Mouse (Mus musculus): ENCODE results near the gene Fh1. TPM values are rescaled to one million over a fixed set of nuclear protein-coding genes. Genes with fewer than 3 reads are reported as not detected.

Gene Fh1
- polyA plus RNA-seq (2014; fragmentation: Nextera tagmentation; extraction: Ambion mirVana), result 139 and 147 TPM in 2 replicates

DNA sequence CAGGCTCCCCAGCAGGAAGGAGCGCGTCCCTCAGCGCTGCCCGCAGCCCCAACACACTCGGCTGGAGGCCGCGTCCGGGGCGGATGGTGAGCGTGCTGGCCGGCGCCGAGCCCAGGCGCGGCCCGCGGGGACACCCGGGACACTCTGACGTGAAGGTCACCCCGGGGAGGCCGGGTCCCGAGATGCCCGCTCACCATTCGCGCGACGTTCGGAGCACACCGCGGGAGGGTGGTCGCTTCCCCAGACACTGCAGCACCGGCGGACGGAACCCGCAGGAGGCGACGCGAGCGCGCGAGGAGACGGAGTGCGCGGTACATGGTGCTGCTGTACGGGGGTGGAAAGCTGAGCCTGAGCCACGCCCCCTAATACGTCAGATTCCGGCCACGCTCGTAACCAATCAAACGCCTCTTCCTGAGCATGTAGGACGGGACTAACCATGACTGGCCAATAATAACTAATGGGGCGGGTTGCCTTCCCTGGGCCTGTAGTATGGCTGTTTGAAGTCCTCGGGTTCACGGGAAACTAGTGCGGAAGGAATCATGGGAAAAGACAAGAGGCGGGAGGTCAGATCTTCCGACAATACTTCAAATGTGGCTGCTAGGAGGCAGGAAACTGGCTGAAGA lies at the start of gene Fh1:
Gene Fh1, minus strand, starts transcription at position 379 of the 623 bp plus-strand sequence.
- peak; percentile 100 for ATAC-seq (ENCODE audit: insufficient number of reproducible peaks, insufficient read depth, low FRiP score, low read depth)
- H3K27me3 ChIP-seq (ENCODE audit: control insufficient read depth, insufficient read depth, low read length), result no peaks in the 10 kb centered on the region
- H3K4me2 ChIP-seq (replicated peaks; ENCODE audit: low read depth, low read length), result peak within 1 kb of the TSS; percentile 85
- under 1% methylated on average over 58 of the region's 58 CpGs for WGBS
- H3K36me3 ChIP-seq (ENCODE audit: control insufficient read depth, insufficient read depth, low read length), result no peaks in the 10 kb centered on the region; the same call in 1 of the 2 replicates
- no peaks in the 10 kb centered on the region for H3K9me3 ChIP-seq (ENCODE audit: control insufficient read depth, low read depth, low read length)
- H3K4me1 ChIP-seq (ENCODE audit: control insufficient read depth, insufficient read depth, low read length), result peaks cover 8% of the 10 kb centered on the region; the same call in 1 of the 2 replicates
- H3K4me3 ChIP-seq (ENCODE audit: low read depth, low read length), result peak within 1 kb of the TSS; percentile 94
- H3K9ac ChIP-seq (replicated peaks; ENCODE audit: low read depth, low read length), result peak within 1 kb of the TSS; percentile 87
- peak within 1 kb of the TSS; percentile 79 for H3K27ac ChIP-seq (ENCODE audit: low read length)

DNA sequence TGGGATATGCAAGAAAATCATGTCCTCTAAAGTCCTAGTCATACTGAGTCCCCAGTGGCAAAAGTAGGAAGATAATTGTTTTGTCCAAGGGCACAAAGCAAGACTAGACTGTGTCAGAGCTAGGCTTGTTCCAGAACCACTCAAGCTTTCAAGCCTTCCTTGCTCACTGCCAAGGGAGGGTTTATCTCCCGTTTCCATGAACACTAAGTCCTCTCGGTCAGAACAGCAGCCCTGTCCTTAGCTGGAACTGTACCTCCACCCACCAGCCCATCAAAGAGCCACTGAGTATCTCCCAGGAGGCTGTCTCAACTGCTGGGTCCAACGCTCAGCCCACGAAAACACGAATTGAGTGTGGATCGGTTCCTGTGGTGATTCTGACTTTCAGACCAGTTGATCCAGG lies 49.7 kb upstream of the Fh1 start:
- Histone ChIP-seq H3K27ac (ENCODE audit: low read length) (no peak overlapping the region), H3K4me3 (ENCODE audit: low read depth, low read length) (no peak overlapping the region), H3K4me2 (replicated peaks; ENCODE audit: low read depth, low read length) (no peak overlapping the region), H3K36me3 (ENCODE audit: control insufficient read depth, insufficient read depth, low read length) (no peaks in the 10 kb centered on the region), H3K4me1 (ENCODE audit: control insufficient read depth, insufficient read depth, low read length) (no peaks in the 10 kb centered on the region), H3K9me3 (ENCODE audit: control insufficient read depth, low read depth, low read length) (no peaks in the 10 kb centered on the region), H3K9ac (replicated peaks; ENCODE audit: low read depth, low read length) (no peak overlapping the region), H3K27me3 (ENCODE audit: control insufficient read depth, insufficient read depth, low read length) (no peaks in the 10 kb centered on the region)
- no peak for ATAC-seq (ENCODE audit: insufficient number of reproducible peaks, insufficient read depth, low FRiP score, low read depth)
- 81% methylated on average over 6 of the region's 6 CpGs for WGBS

DNA sequence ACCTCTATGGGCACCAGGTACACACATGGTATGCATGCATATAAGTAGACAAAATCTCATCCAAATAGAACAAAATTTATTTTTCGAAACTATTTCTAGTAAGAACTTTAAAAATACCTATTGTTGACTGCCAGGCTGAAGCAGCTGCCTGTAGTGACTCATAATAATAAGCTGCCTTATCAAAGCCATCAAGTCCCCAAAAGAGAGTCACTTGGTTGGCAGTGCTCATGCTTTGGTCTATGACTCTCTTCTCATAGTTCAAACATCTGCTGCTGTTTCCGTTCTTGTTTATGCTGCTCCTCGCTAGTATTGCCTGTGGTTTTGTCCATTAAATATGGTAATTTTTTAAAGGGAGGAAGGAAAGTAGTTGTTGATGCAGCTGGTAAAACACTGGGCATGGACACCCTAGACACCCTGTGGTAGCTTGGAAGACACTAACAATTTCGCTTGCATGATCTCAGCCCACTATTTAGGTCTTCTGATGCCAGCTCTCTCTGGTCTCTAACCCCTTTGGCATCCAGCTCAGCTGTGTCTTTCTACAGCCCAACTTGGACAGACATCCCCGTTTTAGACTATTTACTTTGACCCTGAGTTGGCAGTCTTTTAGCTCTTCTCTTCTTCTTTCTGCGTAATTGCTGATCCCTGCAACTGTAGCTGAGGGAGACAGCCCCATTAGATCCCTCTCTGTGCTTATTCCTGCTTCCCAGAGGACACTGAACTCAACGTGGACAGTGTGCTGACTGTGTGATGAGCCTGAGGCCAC lies 48.3 kb upstream of the Fh1 start:
- H3K36me3 ChIP-seq (ENCODE audit: control insufficient read depth, insufficient read depth, low read length), result no peaks in the 10 kb centered on the region
- 73% methylated on average over 7 of the region's 7 CpGs for WGBS

DNA sequence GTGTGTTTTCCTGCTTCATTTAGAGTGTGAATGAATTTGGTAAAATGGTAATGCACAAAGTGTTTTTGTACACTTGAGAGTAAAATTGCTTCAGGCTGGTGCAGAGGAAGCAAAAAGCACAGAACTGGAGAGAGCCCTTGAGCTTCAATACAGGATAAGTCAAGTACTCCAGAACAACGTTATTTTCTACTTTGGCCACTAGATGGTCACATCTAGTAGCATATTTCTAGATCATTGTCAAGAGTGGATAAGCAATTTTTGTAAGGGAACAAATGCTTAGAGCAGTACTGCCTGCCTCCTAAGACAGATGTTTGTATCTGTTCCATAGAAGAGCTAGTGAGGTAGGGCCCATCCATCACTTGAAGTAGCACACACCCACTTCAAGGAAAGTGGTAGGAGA lies 46.2 kb upstream of the Fh1 start:
- no peak for ATAC-seq (ENCODE audit: insufficient number of reproducible peaks, insufficient read depth, low FRiP score, low read depth)
- no peaks in the 10 kb centered on the region for H3K4me1 ChIP-seq (ENCODE audit: control insufficient read depth, insufficient read depth, low read length)
- no peak overlapping the region for H3K4me2 ChIP-seq (replicated peaks; ENCODE audit: low read depth, low read length)
- no peaks in the 10 kb centered on the region for H3K36me3 ChIP-seq (ENCODE audit: control insufficient read depth, insufficient read depth, low read length)
- H3K27me3 ChIP-seq (ENCODE audit: control insufficient read depth, insufficient read depth, low read length), result no peaks in the 10 kb centered on the region
- 21% methylated on average over 1 of the region's 1 CpGs for WGBS
- H3K27ac ChIP-seq (ENCODE audit: low read length), result no peak overlapping the region
- H3K4me3 ChIP-seq (ENCODE audit: low read depth, low read length), result no peak overlapping the region
- H3K9me3 ChIP-seq (ENCODE audit: control insufficient read depth, low read depth, low read length), result no peaks in the 10 kb centered on the region
- no peak overlapping the region for H3K9ac ChIP-seq (replicated peaks; ENCODE audit: low read depth, low read length)

More for the DNA sequence above, 48.3 kb upstream of the Fh1 start:
- Histone ChIP-seq H3K27ac (ENCODE audit: low read length) (no peak overlapping the region), H3K4me1 (ENCODE audit: control insufficient read depth, insufficient read depth, low read length) (no peaks in the 10 kb centered on the region), H3K4me2 (replicated peaks; ENCODE audit: low read depth, low read length) (no peak overlapping the region), H3K9ac (replicated peaks; ENCODE audit: low read depth, low read length) (no peak overlapping the region), H3K9me3 (ENCODE audit: control insufficient read depth, low read depth, low read length) (no peaks in the 10 kb centered on the region), H3K27me3 (ENCODE audit: control insufficient read depth, insufficient read depth, low read length) (no peaks in the 10 kb centered on the region), H3K4me3 (ENCODE audit: low read depth, low read length) (no peak overlapping the region)
- ATAC-seq (ENCODE audit: insufficient number of reproducible peaks, insufficient read depth, low FRiP score, low read depth), result no peak

DNA sequence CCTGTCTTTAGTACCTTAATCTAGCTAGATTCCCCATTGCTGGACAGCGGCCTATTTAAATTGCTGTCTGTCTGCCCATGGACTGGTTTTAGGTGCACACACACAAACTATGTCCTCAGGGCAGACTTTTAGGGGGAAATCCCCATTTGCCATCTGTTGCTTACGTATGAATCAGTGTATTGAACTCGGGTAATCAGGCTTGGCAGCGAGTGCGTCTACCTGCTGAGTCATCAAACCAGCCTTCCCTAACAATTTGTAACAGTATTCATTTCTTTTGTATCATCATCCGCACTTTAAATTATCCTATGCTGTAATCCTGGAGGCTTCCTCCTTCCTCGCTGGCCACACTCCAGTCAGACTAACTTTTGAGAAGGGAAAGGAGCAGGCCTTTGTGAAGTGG lies 44.6 kb upstream of the Fh1 start:
- Histone ChIP-seq H3K4me1 (ENCODE audit: control insufficient read depth, insufficient read depth, low read length) (no peaks in the 10 kb centered on the region), H3K9ac (replicated peaks; ENCODE audit: low read depth, low read length) (no peak overlapping the region), H3K27me3 (ENCODE audit: control insufficient read depth, insufficient read depth, low read length) (no peaks in the 10 kb centered on the region), H3K4me2 (replicated peaks; ENCODE audit: low read depth, low read length) (no peak overlapping the region), H3K36me3 (ENCODE audit: control insufficient read depth, insufficient read depth, low read length) (no peaks in the 10 kb centered on the region), H3K27ac (ENCODE audit: low read length) (no peak overlapping the region), H3K9me3 (ENCODE audit: control insufficient read depth, low read depth, low read length) (no peaks in the 10 kb centered on the region), H3K4me3 (ENCODE audit: low read depth, low read length) (no peak overlapping the region)
- no peak for ATAC-seq (ENCODE audit: insufficient number of reproducible peaks, insufficient read depth, low FRiP score, low read depth)
- WGBS, result 77% methylated on average over 7 of the region's 7 CpGs

DNA sequence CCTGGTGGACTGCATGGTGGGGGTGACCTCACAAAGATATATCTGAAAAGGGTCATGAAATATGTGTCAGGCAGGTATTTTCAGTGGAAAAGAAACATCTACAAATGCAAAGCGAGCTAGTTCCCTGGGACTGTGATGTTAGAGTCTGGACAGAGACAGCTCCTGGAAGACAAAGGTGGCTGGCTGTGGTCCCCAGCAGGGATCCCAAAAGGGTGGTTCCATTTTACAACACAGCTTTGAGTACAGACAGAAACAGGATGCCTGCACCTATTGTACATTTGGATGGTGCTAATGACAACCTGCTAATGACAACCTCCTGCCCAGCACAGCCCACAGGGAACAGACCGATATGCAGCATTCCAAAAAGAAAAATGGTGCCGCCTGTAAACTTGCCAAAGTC lies 44.0 kb upstream of the Fh1 start:
- Histone ChIP-seq H3K4me2 (replicated peaks; ENCODE audit: low read depth, low read length) (no peak overlapping the region), H3K27ac (ENCODE audit: low read length) (no peak overlapping the region), H3K36me3 (ENCODE audit: control insufficient read depth, insufficient read depth, low read length) (no peaks in the 10 kb centered on the region), H3K27me3 (ENCODE audit: control insufficient read depth, insufficient read depth, low read length) (no peaks in the 10 kb centered on the region), H3K9me3 (ENCODE audit: control insufficient read depth, low read depth, low read length) (no peaks in the 10 kb centered on the region), H3K9ac (replicated peaks; ENCODE audit: low read depth, low read length) (no peak overlapping the region), H3K4me3 (ENCODE audit: low read depth, low read length) (no peak overlapping the region), H3K4me1 (ENCODE audit: control insufficient read depth, insufficient read depth, low read length) (no peaks in the 10 kb centered on the region)
- no peak for ATAC-seq (ENCODE audit: insufficient number of reproducible peaks, insufficient read depth, low FRiP score, low read depth)
- WGBS, result 86% methylated on average over 3 of the region's 3 CpGs

DNA sequence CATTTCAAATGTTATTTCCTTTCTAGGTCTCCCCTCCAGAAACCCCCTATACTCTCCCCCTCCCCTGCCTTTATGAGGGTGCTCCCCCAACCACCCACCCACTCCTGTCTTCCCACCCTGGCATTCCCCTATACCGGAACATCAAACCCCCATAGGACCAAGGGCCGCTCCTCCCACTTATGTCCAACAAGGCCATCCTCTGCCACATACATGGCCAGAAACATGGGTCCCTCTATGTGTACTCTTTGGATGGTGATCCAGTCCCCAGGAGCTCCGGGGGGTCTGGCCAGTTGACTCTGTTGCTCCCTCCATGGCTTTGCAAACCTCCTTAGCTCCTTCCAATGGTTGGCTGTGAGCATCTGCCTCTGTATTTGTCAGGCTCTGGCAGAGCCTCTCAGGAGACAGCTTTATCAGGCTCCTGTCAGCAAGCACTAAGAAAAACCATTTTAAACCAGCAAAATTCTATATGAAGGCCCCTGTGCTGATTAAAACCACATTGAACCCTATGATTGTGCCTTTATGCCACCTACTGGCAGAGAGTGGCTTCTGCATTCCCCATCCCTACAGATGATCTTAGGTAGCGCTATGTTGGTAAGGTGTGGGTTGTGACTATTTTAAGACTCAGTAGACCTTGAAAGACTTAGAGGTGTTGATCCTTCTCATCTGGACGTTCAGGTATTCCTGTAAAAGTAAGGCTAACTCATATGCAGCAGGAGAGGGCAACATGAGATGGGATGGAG lies 43.4 kb upstream of the Fh1 start:
- 76% methylated on average over 5 of the region's 5 CpGs for WGBS
- Histone ChIP-seq H3K27ac (ENCODE audit: low read length) (no peak overlapping the region), H3K36me3 (ENCODE audit: control insufficient read depth, insufficient read depth, low read length) (no peaks in the 10 kb centered on the region), H3K4me1 (ENCODE audit: control insufficient read depth, insufficient read depth, low read length) (no peaks in the 10 kb centered on the region), H3K27me3 (ENCODE audit: control insufficient read depth, insufficient read depth, low read length) (no peaks in the 10 kb centered on the region), H3K4me2 (replicated peaks; ENCODE audit: low read depth, low read length) (no peak overlapping the region), H3K9me3 (ENCODE audit: control insufficient read depth, low read depth, low read length) (no peaks in the 10 kb centered on the region), H3K9ac (replicated peaks; ENCODE audit: low read depth, low read length) (no peak overlapping the region), H3K4me3 (ENCODE audit: low read depth, low read length) (no peak overlapping the region)
- no peak for ATAC-seq (ENCODE audit: insufficient number of reproducible peaks, insufficient read depth, low FRiP score, low read depth)

DNA sequence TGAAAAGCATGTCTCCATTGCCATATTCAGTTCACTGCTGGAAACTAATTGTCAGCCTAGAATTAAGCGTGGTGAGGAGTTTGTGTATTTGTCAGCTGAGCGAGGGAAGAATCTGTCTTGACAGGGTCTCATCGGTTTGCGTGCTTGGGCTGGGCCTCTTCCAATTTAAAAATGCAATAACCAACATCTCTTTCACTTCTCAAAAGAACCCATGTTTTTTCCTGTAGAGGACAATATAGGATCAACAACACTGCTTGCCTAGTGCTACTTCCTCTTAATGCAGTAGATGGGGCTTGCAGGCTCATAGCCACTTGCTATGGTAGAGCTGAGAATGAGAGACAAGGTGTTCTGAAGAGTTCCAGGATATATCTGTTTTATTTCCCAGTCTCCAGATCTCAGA lies 34.5 kb upstream of the Fh1 start:
- no peak overlapping the region for H3K4me2 ChIP-seq (replicated peaks; ENCODE audit: low read depth, low read length)
- ATAC-seq (ENCODE audit: insufficient number of reproducible peaks, insufficient read depth, low FRiP score, low read depth), result no peak
- H3K9me3 ChIP-seq (ENCODE audit: control insufficient read depth, low read depth, low read length), result no peaks in the 10 kb centered on the region
- no peak overlapping the region for H3K27ac ChIP-seq (ENCODE audit: low read length)
- no peaks in the 10 kb centered on the region for H3K36me3 ChIP-seq (ENCODE audit: control insufficient read depth, insufficient read depth, low read length)
- H3K4me3 ChIP-seq (ENCODE audit: low read depth, low read length), result no peak overlapping the region
- H3K4me1 ChIP-seq (ENCODE audit: control insufficient read depth, insufficient read depth, low read length), result no peaks in the 10 kb centered on the region
- H3K27me3 ChIP-seq (ENCODE audit: control insufficient read depth, insufficient read depth, low read length), result no peaks in the 10 kb centered on the region
- H3K9ac ChIP-seq (replicated peaks; ENCODE audit: low read depth, low read length), result no peak overlapping the region
- WGBS, result 89% methylated on average over 4 of the region's 4 CpGs

All from stomach, embryonic 14.5 days (tissue).